Mouse (Mus musculus) embryonic facial prominence, embryonic 13.5 days (tissue): ENCODE measurements around the gene Zc3hav1. TPM values are rescaled to one million over a fixed set of nuclear protein-coding genes. Genes with fewer than 3 reads are reported as not detected.

Experiments
- ATAC-seq: fragments of 200-750 bp; cut with Nextera tagmentation; 2 replicates; pipeline ENCODE4 v1.8.0; 2017; ENCODE audit warnings: low read depth; ENCODE audit not compliant: insufficient number of reproducible peaks, insufficient read depth, low FRiP score, low TSS enrichment
- H3K27ac ChIP-seq: fragments of 300-500 bp; sonication (generic); 2 replicates; pipeline ENCODE4 v1.5.1; 2015; ENCODE audit warnings: moderate library complexity, mild to moderate bottlenecking, inconsistent platforms
- H3K27me3 ChIP-seq: fragments of 300-500 bp; sonication (generic); 2 replicates; pipeline ENCODE4 v1.6.1; 2015; ENCODE audit warnings: mild to moderate bottlenecking, inconsistent platforms
- H3K36me3 ChIP-seq: fragments of 300-500 bp; sonication (generic); 2 replicates; pipeline ENCODE4 v1.6.1; 2015; ENCODE audit warnings: mild to moderate bottlenecking, inconsistent platforms
- H3K4me1 ChIP-seq: fragments of 300-500 bp; sonication (generic); 2 replicates; pipeline ENCODE4 v1.6.1; 2015; ENCODE audit warnings: inconsistent platforms
- H3K4me2 ChIP-seq: fragments of 300-500 bp; sonication (generic); 2 replicates; pipeline ENCODE4 v1.6.1; 2015; ENCODE audit warnings: moderate library complexity, mild to moderate bottlenecking, inconsistent platforms
- H3K4me3 ChIP-seq: fragments of 300-500 bp; sonication (generic); 2 replicates; pipeline ENCODE4 v1.5.1; 2015; ENCODE audit warnings: mild to moderate bottlenecking, inconsistent platforms
- H3K9ac ChIP-seq: fragments of 300-500 bp; sonication (generic); 2 replicates; pipeline ENCODE4 v1.6.1; 2015; ENCODE audit warnings: mild to moderate bottlenecking, inconsistent platforms
- H3K9me3 ChIP-seq: fragments of 300-500 bp; sonication (generic); 2 replicates; pipeline ENCODE4 v1.6.1; 2016; ENCODE audit warnings: inconsistent platforms
- WGBS: fragments of 180-500 bp; shearing (Covaris S2); methylation state at CpG from one replicate; pipeline ENCODE4 v1.1.7; 2015; ENCODE audit warnings: mixed read lengths; 5-methylcytosine and 5-hydroxymethylcytosine counted together
- polyA plus RNA-seq: library from polyadenylated mRNA; unstranded; fragments of >200 nt; fragmentation: Nextera tagmentation; extraction: Ambion mirVana; gene quantifications from 2 replicates; pipeline ENCODE4 v1.2.1, GENCODE M21; 2015

Zc3hav1 gene
- polyA plus RNA-seq, 1 experiment from 2014 or later = 4.0 TPM

DNA sequence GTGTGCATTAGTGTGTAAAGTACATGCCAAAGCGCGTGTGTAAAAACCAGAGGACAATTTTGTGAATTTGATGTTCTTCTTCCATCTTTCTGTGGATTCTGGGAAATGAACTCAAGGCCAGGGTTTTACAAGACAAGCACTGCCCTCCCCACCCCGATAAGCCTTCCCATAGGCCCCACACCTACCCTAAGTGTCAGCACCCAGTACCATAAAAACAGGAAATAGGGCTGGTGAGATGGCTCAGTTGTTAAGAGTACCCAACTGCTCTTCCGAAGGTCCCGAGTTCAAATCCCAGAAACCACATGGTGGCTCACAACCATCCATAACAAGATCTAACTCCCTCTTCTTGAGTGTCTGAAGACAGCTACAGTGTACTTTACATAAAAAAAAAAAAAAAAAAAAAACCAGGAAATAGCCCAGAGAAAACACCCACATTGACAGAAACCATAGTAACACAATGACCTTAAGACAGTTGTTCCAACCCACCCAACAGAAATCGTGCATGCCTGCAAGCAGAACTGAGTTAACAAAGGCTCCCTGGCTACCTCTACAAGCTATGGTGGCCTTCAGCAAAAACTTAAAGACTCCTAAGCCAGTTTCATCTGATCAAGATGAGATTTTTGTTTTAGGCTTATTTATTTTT is 5.5 kb downstream of the Zc3hav1 start:
- no peaks in the 10 kb centered on the region for H3K9me3 ChIP-seq
- H3K27ac ChIP-seq = no peak overlapping the region
- 88% methylated on average over 6 of the region's 6 CpGs for WGBS
- H3K9ac ChIP-seq = no peak overlapping the region
- peaks cover 43% of the 10 kb centered on the region for H3K27me3 ChIP-seq
- 0 out of 2 replicates have a peak, but pooled peaks cover 5% of the 10 kb centered on the region for H3K4me1 ChIP-seq
- no peak overlapping the region for H3K4me2 ChIP-seq
- ATAC-seq = no peak
- no peak overlapping the region for H3K4me3 ChIP-seq
- no peaks in the 10 kb centered on the region for H3K36me3 ChIP-seq

DNA sequence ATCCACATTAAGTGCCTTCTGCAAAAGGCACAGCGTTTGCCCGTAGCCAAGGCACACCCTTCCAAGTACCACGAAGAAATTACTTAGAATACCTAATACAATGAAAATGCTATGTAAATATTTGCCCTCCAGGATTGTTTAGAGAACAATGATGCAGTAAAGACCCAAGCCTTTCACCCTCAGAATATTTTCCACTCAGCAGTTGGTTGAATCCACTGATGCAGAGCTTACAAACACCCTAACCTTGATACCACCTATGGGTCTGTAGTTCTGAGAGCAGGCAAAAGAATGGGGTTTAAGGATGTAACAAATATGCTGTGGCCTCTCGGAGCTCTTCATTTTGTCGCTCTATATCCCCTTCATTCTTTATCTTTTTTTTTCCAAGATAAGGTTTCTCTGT is 6.5 kb downstream of the Zc3hav1 start:
- Histone ChIP-seq H3K9me3 (no peaks in the 10 kb centered on the region), H3K27ac (no peak overlapping the region), H3K9ac (no peak overlapping the region), H3K4me3 (no peak overlapping the region), H3K27me3 (peaks cover 32% of the 10 kb centered on the region), H3K36me3 (no peaks in the 10 kb centered on the region), H3K4me2 (no peak overlapping the region), H3K4me1 (no peaks in the 10 kb centered on the region)
- no peak for ATAC-seq
- WGBS = 83% methylated on average over 5 of the region's 5 CpGs

GRCm38 (mm10) chr6:38345796-38346195 is 8.6 kb downstream of the Zc3hav1 start:
- Histone ChIP-seq H3K27me3 (peaks cover 13% of the 10 kb centered on the region), H3K9me3 (no peaks in the 10 kb centered on the region), H3K4me2 (no peak overlapping the region), H3K9ac (no peak overlapping the region), H3K36me3 (no peaks in the 10 kb centered on the region), H3K4me1 (no peaks in the 10 kb centered on the region), H3K4me3 (no peak overlapping the region), H3K27ac (no peak overlapping the region)
- ATAC-seq = no peak
- WGBS = 43% methylated on average over 7 of the region's 7 CpGs

DNA sequence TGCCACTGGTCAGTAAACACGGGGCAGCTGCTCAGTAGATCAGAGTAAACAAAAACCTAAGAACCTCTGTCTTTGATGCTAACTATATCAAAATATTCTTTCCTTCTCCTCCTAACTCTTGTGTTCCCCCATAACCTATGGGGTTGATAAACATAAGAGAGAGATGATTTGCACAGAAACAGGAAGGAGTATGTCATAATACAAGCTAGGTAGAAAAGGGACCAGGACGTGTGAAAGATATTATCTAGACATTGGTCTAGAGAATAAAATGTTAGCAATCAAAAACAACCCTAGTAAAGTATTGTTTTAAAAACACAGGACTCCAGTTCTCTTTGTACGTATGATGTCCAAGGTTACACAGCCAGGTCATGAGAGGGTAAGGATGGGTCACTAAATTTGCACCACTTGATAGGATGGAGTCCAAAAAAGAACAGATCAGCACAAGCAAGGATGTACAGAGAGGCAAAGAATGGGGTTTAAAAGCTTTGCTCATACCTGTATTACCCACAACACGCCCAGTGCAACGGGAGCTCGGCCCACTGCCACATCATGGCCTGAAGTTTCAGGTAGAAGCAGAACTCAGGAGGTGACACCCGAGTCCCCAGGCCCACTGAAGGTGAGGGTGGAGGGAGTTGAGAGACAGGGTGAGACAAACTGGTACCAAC is 10.3 kb downstream of the Zc3hav1 start:
- H3K9ac ChIP-seq = no peak overlapping the region
- no peak overlapping the region for H3K4me2 ChIP-seq
- 76% methylated on average over 7 of the region's 7 CpGs for whole genome bisulfite sequencing
- H3K36me3 ChIP-seq = no peaks in the 10 kb centered on the region
- H3K27ac ChIP-seq = no peak overlapping the region
- no peaks in the 10 kb centered on the region for H3K9me3 ChIP-seq
- no peak overlapping the region for H3K4me3 ChIP-seq
- no peaks in the 10 kb centered on the region for H3K4me1 ChIP-seq
- no peaks in the 10 kb centered on the region for H3K27me3 ChIP-seq
- no peak for ATAC-seq

- H3K4me2 ChIP-seq = no peak overlapping the region
- WGBS = 54% methylated on average over 3 of the region's 3 CpGs
- ATAC-seq = no peak
- no peaks in the 10 kb centered on the region for H3K27me3 ChIP-seq
- H3K4me1 ChIP-seq = no peaks in the 10 kb centered on the region
- no peak overlapping the region for H3K4me3 ChIP-seq
- no peak overlapping the region for H3K9ac ChIP-seq
- H3K36me3 ChIP-seq = no peaks in the 10 kb centered on the region
- H3K9me3 ChIP-seq = no peaks in the 10 kb centered on the region
- no peak overlapping the region for H3K27ac ChIP-seq
Observed at GRCm38 (mm10) chr6:38343581-38343980, 10.8 kb downstream of the Zc3hav1 start.

DNA sequence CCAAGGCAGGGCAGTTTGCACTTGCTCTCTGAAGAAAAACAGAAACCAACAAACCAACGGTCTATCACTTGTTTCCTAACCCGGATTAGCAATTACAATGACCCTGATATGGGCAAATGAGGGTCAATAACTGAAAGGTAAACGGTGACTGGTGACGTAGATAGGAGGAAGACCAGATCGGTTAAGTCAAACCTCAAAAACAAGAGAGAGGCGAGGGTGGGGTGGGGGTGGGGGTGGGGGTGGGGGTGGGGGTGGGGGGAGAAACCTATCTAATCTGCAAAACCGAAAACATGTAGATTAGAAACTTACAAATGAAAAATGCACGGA is 11.8 kb downstream of the Zc3hav1 start:
- H3K27ac ChIP-seq = no peak overlapping the region
- no peaks in the 10 kb centered on the region for H3K9me3 ChIP-seq
- WGBS = 77% methylated on average over 8 of the region's 8 CpGs
- H3K4me2 ChIP-seq = no peak overlapping the region
- H3K4me1 ChIP-seq = no peaks in the 10 kb centered on the region
- ATAC-seq = no peak
- no peak overlapping the region for H3K4me3 ChIP-seq
- H3K9ac ChIP-seq = no peak overlapping the region
- no peaks in the 10 kb centered on the region for H3K36me3 ChIP-seq
- no peaks in the 10 kb centered on the region for H3K27me3 ChIP-seq

DNA sequence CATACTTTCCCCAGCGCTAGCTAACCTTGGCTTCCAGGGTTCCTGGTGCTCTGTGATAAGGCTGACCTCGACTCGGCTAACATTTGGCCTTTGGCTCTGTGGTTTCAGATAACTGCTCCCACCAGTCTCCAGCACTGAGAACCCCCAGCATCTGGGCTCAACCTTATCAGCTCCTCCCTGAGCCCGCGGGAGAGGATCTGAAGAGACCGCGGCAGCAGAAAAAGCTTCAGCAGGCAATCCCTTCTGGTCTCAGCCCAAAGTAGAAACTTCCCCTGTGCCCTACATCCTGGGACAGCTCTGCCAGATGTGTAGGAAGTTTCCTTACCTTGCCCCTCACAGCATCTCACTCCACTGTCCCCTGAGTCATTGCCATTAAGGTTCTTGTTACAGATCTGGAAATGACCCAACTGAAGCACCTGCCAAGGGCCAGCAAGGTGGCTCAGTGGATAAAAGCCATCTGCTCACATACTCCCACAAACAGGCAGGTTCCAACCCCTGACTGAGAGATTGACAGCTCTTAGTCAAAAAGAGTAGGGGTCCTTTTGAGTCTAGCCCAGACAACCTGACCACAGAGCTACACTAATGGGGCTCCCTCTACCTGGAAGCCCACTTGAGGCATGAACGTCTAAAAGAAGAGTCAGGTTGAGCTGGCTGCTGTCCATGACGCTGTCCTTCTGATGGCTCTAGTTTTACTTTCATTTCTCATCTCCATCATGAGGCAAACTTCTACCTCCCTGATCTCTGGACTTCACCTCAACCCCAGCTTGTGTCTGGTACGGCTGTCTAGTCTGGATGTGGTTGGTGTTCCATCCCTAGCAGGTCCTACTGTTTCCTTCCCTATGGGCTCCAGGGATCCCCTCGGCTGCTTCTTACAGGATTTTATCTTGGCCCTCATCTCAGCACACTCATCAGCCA is 12.4 kb downstream of the Zc3hav1 start:
- Histone ChIP-seq H3K4me3 (no peak overlapping the region), H3K36me3 (no peaks in the 10 kb centered on the region), H3K4me1 (no peaks in the 10 kb centered on the region), H3K27ac (no peak overlapping the region), H3K27me3 (no peaks in the 10 kb centered on the region), H3K4me2 (no peak overlapping the region), H3K9me3 (no peaks in the 10 kb centered on the region), H3K9ac (no peak overlapping the region)
- ATAC-seq = no peak
- 70% methylated on average over 11 of the region's 11 CpGs for WGBS

- no peak for ATAC-seq
- WGBS = 72% methylated on average over 2 of the region's 2 CpGs
Observed at GRCm38 (mm10) chr6:38339078-38339477, 15.3 kb downstream of the Zc3hav1 start.

GRCm38 (mm10) chr6:38337951-38338350 is 16.5 kb downstream of the Zc3hav1 start:
- Histone ChIP-seq H3K4me1 (no peaks in the 10 kb centered on the region), H3K27me3 (no peaks in the 10 kb centered on the region), H3K36me3 (no peaks in the 10 kb centered on the region), H3K4me2 (no peak overlapping the region), H3K9me3 (no peaks in the 10 kb centered on the region), H3K9ac (no peak overlapping the region), H3K27ac (no peak overlapping the region), H3K4me3 (no peak overlapping the region)
- WGBS = 77% methylated on average over 6 of the region's 6 CpGs
- no peak for ATAC-seq

More at GRCm38 (mm10) chr6:38339078-38339477, 15.3 kb downstream of the Zc3hav1 start:
- no peak overlapping the region for H3K9ac ChIP-seq
- H3K36me3 ChIP-seq = no peaks in the 10 kb centered on the region
- H3K4me2 ChIP-seq = no peak overlapping the region
- H3K4me3 ChIP-seq = no peak overlapping the region
- H3K4me1 ChIP-seq = no peaks in the 10 kb centered on the region
- H3K9me3 ChIP-seq = no peaks in the 10 kb centered on the region
- H3K27me3 ChIP-seq = no peaks in the 10 kb centered on the region
- H3K27ac ChIP-seq = no peak overlapping the region

DNA sequence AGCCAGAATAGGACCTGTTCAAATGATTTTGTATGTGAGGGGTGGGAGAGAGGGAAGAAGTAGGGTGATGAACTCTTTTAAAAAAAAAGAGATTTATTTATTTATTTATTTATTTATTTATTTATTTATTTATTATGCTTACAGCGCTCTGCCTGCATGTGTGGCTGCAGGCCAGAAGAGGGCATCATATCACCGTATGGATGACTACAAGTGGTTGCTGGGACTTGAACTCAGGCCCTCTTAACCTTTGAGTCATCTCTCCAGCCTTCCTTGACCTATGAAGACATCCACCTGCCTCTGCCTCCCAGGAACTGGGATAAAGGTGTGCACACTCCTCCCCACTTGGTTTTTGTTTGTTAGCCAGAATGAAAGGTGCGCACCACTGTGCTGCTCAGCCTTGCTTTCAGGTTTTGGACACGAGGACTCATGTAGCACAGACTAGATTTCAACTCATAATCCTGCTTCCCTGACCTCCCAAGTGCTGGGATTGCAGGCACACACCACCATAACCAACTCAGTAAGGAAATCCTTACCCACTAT is 17.2 kb downstream of the Zc3hav1 start:
- Histone ChIP-seq H3K4me3 (no peak overlapping the region), H3K4me1 (no peaks in the 10 kb centered on the region), H3K27ac (no peak overlapping the region), H3K27me3 (no peaks in the 10 kb centered on the region), H3K36me3 (no peaks in the 10 kb centered on the region), H3K9ac (no peak overlapping the region), H3K9me3 (no peaks in the 10 kb centered on the region), H3K4me2 (no peak overlapping the region)
- 82% methylated on average over 4 of the region's 4 CpGs for WGBS
- no peak for ATAC-seq

DNA sequence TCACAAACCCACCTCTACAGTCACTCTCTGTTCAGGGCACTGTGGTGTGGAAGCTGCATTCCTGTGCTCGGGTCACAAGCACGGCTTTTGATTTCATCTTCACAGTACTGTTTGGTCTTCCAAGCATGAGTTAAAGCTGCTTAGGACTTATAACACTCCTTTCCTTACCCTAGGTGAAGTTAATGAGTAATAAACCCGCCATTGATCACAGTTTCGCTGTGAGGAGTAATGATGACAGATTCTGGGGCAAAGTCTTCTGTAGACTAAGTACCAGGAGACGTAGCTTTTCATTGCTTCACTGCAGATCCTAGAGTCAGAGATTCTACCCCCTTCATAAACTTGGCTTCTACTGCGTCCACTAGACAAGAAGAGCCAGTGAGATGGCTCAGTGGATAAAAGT is 19.1 kb downstream of the Zc3hav1 start:
- 85% methylated on average over 6 of the region's 6 CpGs for WGBS
- Histone ChIP-seq H3K27me3 (no peaks in the 10 kb centered on the region), H3K27ac (no peak overlapping the region), H3K4me1 (no peaks in the 10 kb centered on the region), H3K9me3 (no peaks in the 10 kb centered on the region), H3K36me3 (no peaks in the 10 kb centered on the region), H3K4me2 (no peak overlapping the region), H3K4me3 (no peak overlapping the region), H3K9ac (no peak overlapping the region)
- ATAC-seq = no peak
